Mouse (Mus musculus) CH12.LX (cell line): ENCODE data around the gene Myo3b. TPM values are rescaled to one million over a fixed set of nuclear protein-coding genes. Genes with fewer than 3 reads are reported as not detected.

Experiments used
- DNase-seq: peaks from one replicate; pipeline ENCODE4 v3.0.0-alpha.2; 2013; ENCODE audit errors: extremely low read depth
- H3K27ac ChIP-seq: 2 replicates; pipeline ENCODE4 v1.5.1; 2012; ENCODE audit warnings: low read depth, mild to moderate bottlenecking, control low read depth, moderate library complexity; ENCODE audit not compliant: insufficient read depth
- H3K27me3 ChIP-seq: replicated peaks from 2 replicates; pipeline ENCODE3; 2012; ENCODE audit warnings: inconsistent platforms
- H3K36me3 ChIP-seq, 2 experiments: replicated peaks in 1 of 2; 2 replicates each; pipeline versions ENCODE3 to v1.6.1; 2012; ENCODE audit warnings: inconsistent platforms in 1 of 2, low read length in 1 of 2, mild to moderate bottlenecking in 1 of 2, mixed read lengths in 1 of 2, moderate library complexity in 1 of 2; ENCODE audit not compliant: control insufficient read depth in 1 of 2, insufficient read depth in 1 of 2
- H3K4me1 ChIP-seq, 2 experiments: 2 replicates each; pipeline ENCODE4 v1.6.1; 2012; ENCODE audit warnings: inconsistent platforms in 1 of 2, moderate library complexity in 1 of 2; ENCODE audit not compliant: insufficient read depth in 2 of 2, control insufficient read depth in 1 of 2
- H3K4me2 ChIP-seq: 2 replicates; pipeline ENCODE4 v1.6.1; 2012; ENCODE audit warnings: low read depth, mild to moderate bottlenecking, control low read depth; ENCODE audit not compliant: poor library complexity, insufficient read depth, severe bottlenecking
- H3K4me3 ChIP-seq, 3 experiments: fragments of 150-350 bp in 1 of 3; sonication (generic) in 1 of 3; replicated peaks in 1 of 3; 2 replicates each; pipeline versions ENCODE3 to v1.5.1; 2011 to 2012; ENCODE audit warnings: low read depth in 2 of 3, low read length in 2 of 3, mild to moderate bottlenecking in 2 of 3, moderate library complexity in 2 of 3, control low read depth in 1 of 3, improper control_type of control experiment in 1 of 3, inconsistent platforms in 1 of 3, mixed read lengths in 1 of 3; ENCODE audit not compliant: poor library complexity in 1 of 3
- H3K79me2 ChIP-seq: replicated peaks from 2 replicates; pipeline ENCODE4 v1.6.1; 2012; ENCODE audit warnings: mild to moderate bottlenecking, moderate library complexity; ENCODE audit not compliant: control insufficient read depth, poor library complexity, insufficient read depth, severe bottlenecking; ENCODE audit errors: extremely low read depth
- H3K9ac ChIP-seq: 2 replicates; pipeline ENCODE4 v1.6.1; 2012; ENCODE audit warnings: low read depth, mild to moderate bottlenecking, control low read depth, moderate library complexity; ENCODE audit not compliant: insufficient read depth
- H3K9me3 ChIP-seq: replicated peaks from 2 replicates; pipeline ENCODE3; 2012; ENCODE audit warnings: low read length, inconsistent platforms, mixed read lengths
- BHLHE40 ChIP-seq: IDR thresholded peaks from 2 replicates; pipeline ENCODE4 v1.6.1; 2011; ENCODE audit warnings: mild to moderate bottlenecking, low read depth, low read length, improper control_type of control experiment
- CHD1 ChIP-seq: IDR thresholded peaks from 2 replicates; pipeline ENCODE4 v1.6.1; 2012; ENCODE audit warnings: low read depth, low read length, improper control_type of control experiment, inconsistent platforms
- CTCF ChIP-seq, 2 experiments: IDR thresholded peaks in 1 of 2; conservative IDR thresholded peaks in 1 of 2; 2 replicates each; pipeline ENCODE4 v1.5.1; 2011 to 2012; ENCODE audit warnings: low read depth in 2 of 2, low read length in 2 of 2, improper control_type of control experiment in 1 of 2, inconsistent platforms in 1 of 2, mild to moderate bottlenecking in 1 of 2, moderate library complexity in 1 of 2
- ELF1 ChIP-seq: IDR thresholded peaks from 2 replicates; pipeline ENCODE4 v1.6.1; 2014; ENCODE audit warnings: low read depth, mild to moderate bottlenecking, inconsistent platforms, low read length, improper control_type of control experiment
- ETS1 ChIP-seq: conservative IDR thresholded peaks from 2 replicates; pipeline ENCODE4 v1.6.1; 2012; ENCODE audit warnings: low read depth, mild to moderate bottlenecking, inconsistent platforms, low read length, improper control_type of control experiment, moderate library complexity
- GABPA ChIP-seq: IDR thresholded peaks from 2 replicates; pipeline ENCODE4 v1.6.1; 2012; ENCODE audit warnings: low read depth, low read length, improper control_type of control experiment, inconsistent platforms; ENCODE audit not compliant: insufficient replicate concordance
- IRF4 ChIP-seq: IDR thresholded peaks from 2 replicates; pipeline ENCODE4 v1.6.1; 2014; ENCODE audit warnings: low read depth, mild to moderate bottlenecking, inconsistent platforms, low read length, improper control_type of control experiment
- KAT2A ChIP-seq: IDR thresholded peaks from 2 replicates; pipeline ENCODE4 v1.6.1; 2012; ENCODE audit warnings: low read length, improper control_type of control experiment, inconsistent platforms; ENCODE audit not compliant: insufficient replicate concordance
- MAFK ChIP-seq: IDR thresholded peaks from 2 replicates; pipeline ENCODE4 v1.6.1; 2011; ENCODE audit warnings: low read length, improper control_type of control experiment; ENCODE audit not compliant: insufficient replicate concordance
- MAZ ChIP-seq: IDR thresholded peaks from 2 replicates; pipeline ENCODE4 v1.6.1; 2012; ENCODE audit warnings: low read depth, mild to moderate bottlenecking, inconsistent platforms, low read length, improper control_type of control experiment, moderate library complexity
- MYC ChIP-seq: IDR thresholded peaks from 2 replicates; pipeline ENCODE4 v1.6.1; 2011; ENCODE audit warnings: low read depth, mild to moderate bottlenecking, improper control_type of control experiment, low read length
- SIN3A ChIP-seq: IDR thresholded peaks from 2 replicates; pipeline ENCODE4 v1.6.1; 2012; ENCODE audit warnings: low read length, improper control_type of control experiment, inconsistent platforms
- ZKSCAN1 ChIP-seq: IDR thresholded peaks from 2 replicates; pipeline ENCODE4 v1.6.1; 2012; ENCODE audit warnings: low read depth, inconsistent platforms, low read length, improper control_type of control experiment, borderline replicate concordance
- ZNF384 ChIP-seq: IDR thresholded peaks from 2 replicates; pipeline ENCODE4 v1.6.1; 2012; ENCODE audit warnings: low read depth, low read length, improper control_type of control experiment, inconsistent platforms
- dilution Hi-C: fragments of 300-500 bp; cut with MboI; formaldehyde crosslinking; loops from 2 replicates; pipeline ENCODE4 v1.14.3; 2020; ENCODE audit warnings: low sequenced_read_pairs; ENCODE audit not compliant: extremely low pct_unique_long_range_greater_than_20kb, extremely low pct_ligation_motif_present
- in situ Hi-C: fragments of 300-500 bp; cut with MboI; formaldehyde crosslinking; loops from 3 replicates; pipeline ENCODE4 v1.14.3; 2019; ENCODE audit warnings: low sequenced_read_pairs, low pct_ligation_motif_present, low pct_unique_long_range_greater_than_20kb, mixed read lengths
- polyA plus RNA-seq: library from polyadenylated mRNA; unstranded; fragments of >175 nt; gene quantifications from 2 replicates; pipeline ENCODE4 v1.2.1, GENCODE M21; 2012; ENCODE audit warnings: low read depth; ENCODE audit not compliant: insufficient read length
- total RNA-seq, 2 experiments: library from RNA; depleted of rRNA; stranded (reverse); fragments of 300-350 nt in 1 of 2; fragments of >200 nt in 1 of 2; gene quantifications; 2 replicates each; pipeline ENCODE4 v1.2.3; 2012 to 2014

Myo3b gene
- total and polyA plus RNA-seq, 3 experiments: 0.63 to 0.76 (median 0.64) TPM

GRCm38 (mm10) chr2:70137226-70137998, 98.5 kb downstream of the Myo3b start:
- dilution Hi-C loops: no loop called here
- Histone ChIP-seq H3K4me1 (peaks cover 0 to 11% of the 10 kb centered on the region in 2 experiments; a peak in 1 of 4 replicates), H3K9ac (no peak overlapping the region), H3K27ac (no peak overlapping the region), H3K9me3 (no peaks in the 10 kb centered on the region), H3K79me2 (no peaks in the 10 kb centered on the region), H3K27me3 (no peaks in the 10 kb centered on the region), H3K4me2 (no peak overlapping the region), H3K36me3 (no peaks in the 10 kb centered on the region), H3K4me3 (no peak overlapping the region)
- in situ Hi-C loops: loop anchor here (25.0 kb wide), 1 partner anchor 425 kb away; the partner anchor contains the start of gene Gad1
- TF ChIP-seq ZNF384 (no peak), CTCF (conservative IDR thresholded peaks at IDR 0.05 in 1 of 2, IDR thresholded peaks at IDR 0.05 in 1 of 2; ENCODE audit: low read depth in 2 of 2, low read length in 2 of 2) (no peak), CHD1 (no peak)
- no peak for DNase-seq

GRCm38 (mm10) chr2:70143543-70144188, 104.7 kb downstream of the Myo3b start:
- in situ Hi-C loops (loop anchor here (25.0 kb wide), 1 partner anchor 419 kb away; the partner anchor contains the start of gene Gad1), dilution Hi-C loops (no loop called here)
- Histone ChIP-seq H3K27me3 (no peaks in the 10 kb centered on the region), H3K9me3 (no peaks in the 10 kb centered on the region), H3K79me2 (no peaks in the 10 kb centered on the region), H3K4me2 (no peak overlapping the region), H3K36me3 (peaks cover 0 to 4% of the 10 kb centered on the region in 2 experiments), H3K4me1 (no peaks in the 10 kb centered on the region; a peak in 1 of 4 replicates), H3K27ac (no peak overlapping the region), H3K9ac (no peak overlapping the region), H3K4me3 (no peak overlapping the region)
- DNase-seq: no peak
- TF ChIP-seq MAFK (no peak), ZKSCAN1 (no peak)

GRCm38 (mm10) chr2:70146993-70147581, 108.2 kb downstream of the Myo3b start:
- Histone ChIP-seq H3K4me2 (no peak overlapping the region), H3K9me3 (no peaks in the 10 kb centered on the region), H3K79me2 (no peaks in the 10 kb centered on the region), H3K4me1 (no peaks in the 10 kb centered on the region; a peak in 1 of 4 replicates), H3K4me3 (no peak overlapping the region), H3K9ac (no peak overlapping the region), H3K27me3 (no peaks in the 10 kb centered on the region), H3K36me3 (peaks cover 0 to 4% of the 10 kb centered on the region in 2 experiments), H3K27ac (no peak overlapping the region)
- TF ChIP-seq SIN3A (no peak), KAT2A (no peak), ETS1 (no peak), CTCF (conservative IDR thresholded peaks at IDR 0.05 in 1 of 2, IDR thresholded peaks at IDR 0.05 in 1 of 2; ENCODE audit: low read depth in 2 of 2, low read length in 2 of 2) (peak in 1 of 2 experiments; percentile 50; a peak in 2 of 4 replicates), ZKSCAN1 (no peak), BHLHE40 (no peak), MYC (0 out of 2 replicates have a peak, but pooled peaks have one; percentile 17), IRF4 (no peak), MAZ (no peak), ELF1 (no peak), GABPA (no peak)
- no peak for DNase-seq
- in situ Hi-C loops (loop anchor here (25.0 kb wide), 1 partner anchor 415 kb away; the partner anchor contains the start of gene Gad1), dilution Hi-C loops (no loop called here)
